Mouse (Mus musculus) forebrain, embryonic 13.5 days (tissue): ENCODE results near the gene Ly6g5b. TPM values are rescaled to one million over a fixed set of nuclear protein-coding genes. Genes with fewer than 3 reads are reported as not detected.

ENCODE experiments used
- ATAC-seq: fragments of 200-750 bp; cut with Nextera tagmentation; 2 replicates; pipeline ENCODE4 v1.8.0; 2017
- H3K27ac ChIP-seq: fragments of 300-500 bp; sonication (generic); 2 replicates; pipeline ENCODE4 v1.5.1; 2015; ENCODE audit warnings: inconsistent platforms, mild to moderate bottlenecking, moderate library complexity
- H3K27me3 ChIP-seq: fragments of 300-500 bp; sonication (generic); 2 replicates; pipeline ENCODE4 v1.6.1; 2015; ENCODE audit warnings: mild to moderate bottlenecking, inconsistent platforms
- H3K36me3 ChIP-seq: fragments of 300-500 bp; sonication (generic); 2 replicates; pipeline ENCODE4 v1.6.1; 2015; ENCODE audit warnings: mild to moderate bottlenecking, inconsistent platforms; ENCODE audit not compliant: poor library complexity, severe bottlenecking
- H3K4me1 ChIP-seq: fragments of 300-500 bp; sonication (generic); 2 replicates; pipeline ENCODE4 v1.6.1; 2015; ENCODE audit warnings: inconsistent platforms
- H3K4me2 ChIP-seq: fragments of 300-500 bp; sonication (generic); 2 replicates; pipeline ENCODE4 v1.6.1; 2015; ENCODE audit warnings: inconsistent platforms, mild to moderate bottlenecking, moderate library complexity
- H3K4me3 ChIP-seq: fragments of 300-500 bp; sonication (generic); 2 replicates; pipeline ENCODE4 v1.5.1; 2015; ENCODE audit warnings: mild to moderate bottlenecking, inconsistent platforms
- H3K9ac ChIP-seq: fragments of 300-500 bp; sonication (generic); 2 replicates; pipeline ENCODE4 v1.6.1; 2015; ENCODE audit warnings: mild to moderate bottlenecking, inconsistent platforms
- H3K9me3 ChIP-seq: fragments of 300-500 bp; sonication (generic); replicated peaks from 2 replicates; pipeline ENCODE4 v1.6.1; 2016; ENCODE audit warnings: inconsistent platforms
- WGBS: fragments of 180-500 bp; shearing (Covaris S2); methylation state at CpG from one replicate; pipeline ENCODE4 v1.1.7; 2015; 5-methylcytosine and 5-hydroxymethylcytosine counted together
- polyA plus RNA-seq: library from polyadenylated mRNA; unstranded; fragments of >200 nt; fragmentation: Nextera tagmentation; extraction: Ambion mirVana; gene quantifications from 2 replicates; pipeline ENCODE4 v1.2.1, GENCODE M21; 2015

The Ly6g5b gene
- polyA plus RNA-seq, 1 experiment from 2014 or later = 1.3 TPM

DNA sequence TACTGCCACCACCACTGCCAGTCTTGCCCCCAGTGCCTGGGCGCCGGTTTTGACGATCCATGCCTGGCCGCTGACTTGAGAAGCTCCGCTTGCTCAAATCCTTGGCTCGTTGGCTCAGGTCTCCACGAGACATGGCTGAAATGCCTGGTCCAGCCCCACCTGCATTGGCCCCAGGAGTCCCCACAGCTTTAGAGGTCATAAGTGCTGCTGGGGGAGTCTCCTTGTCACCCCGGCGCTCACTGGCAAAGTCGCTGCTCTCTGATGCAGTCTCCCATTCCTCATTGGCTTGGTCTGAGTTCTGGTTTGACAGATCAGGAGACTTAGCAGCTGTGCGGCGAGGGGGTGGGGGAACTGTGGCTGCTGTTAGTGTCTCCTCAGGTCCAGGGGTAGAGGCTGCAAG is 40.2 kb upstream of the Ly6g5b start:
- Histone ChIP-seq H3K4me3 (no peak overlapping the region), H3K27me3 (no peaks in the 10 kb centered on the region), H3K4me1 (no peaks in the 10 kb centered on the region), H3K9me3 (no peaks in the 10 kb centered on the region), H3K4me2 (no peak overlapping the region), H3K36me3 (peaks cover 98% of the 10 kb centered on the region), H3K27ac (no peak overlapping the region), H3K9ac (no peak overlapping the region)
- 90% methylated on average over 12 of the region's 12 CpGs for WGBS
- ATAC-seq = no peak

DNA sequence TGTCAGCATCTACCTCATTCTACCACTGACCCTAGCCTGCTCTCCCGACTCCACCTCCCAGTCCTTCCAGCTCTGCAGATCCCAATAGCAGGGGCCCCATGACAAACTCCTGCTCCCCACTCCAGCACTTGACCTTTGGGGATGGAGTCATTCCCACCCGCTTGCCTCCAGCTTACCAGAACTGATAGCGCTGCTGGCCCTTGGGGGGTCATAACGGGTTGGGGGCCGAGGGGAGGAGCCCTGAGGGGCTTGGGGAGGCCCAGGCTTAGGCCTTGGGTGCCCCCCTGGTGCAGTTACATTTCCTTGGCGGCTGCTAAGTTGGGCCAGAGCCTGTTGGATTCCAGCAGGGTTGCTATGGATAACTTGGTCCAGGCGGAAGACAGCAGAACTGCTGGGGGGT is 39.4 kb upstream of the Ly6g5b start:
- no peak overlapping the region for H3K4me2 ChIP-seq
- H3K4me1 ChIP-seq = no peaks in the 10 kb centered on the region
- no peaks in the 10 kb centered on the region for H3K27me3 ChIP-seq
- no peaks in the 10 kb centered on the region for H3K9me3 ChIP-seq
- no peak overlapping the region for H3K27ac ChIP-seq
- no peak overlapping the region for H3K9ac ChIP-seq
- H3K36me3 ChIP-seq = peaks cover 98% of the 10 kb centered on the region
- 77% methylated on average over 7 of the region's 7 CpGs for WGBS
- no peak overlapping the region for H3K4me3 ChIP-seq
- ATAC-seq = no peak

DNA sequence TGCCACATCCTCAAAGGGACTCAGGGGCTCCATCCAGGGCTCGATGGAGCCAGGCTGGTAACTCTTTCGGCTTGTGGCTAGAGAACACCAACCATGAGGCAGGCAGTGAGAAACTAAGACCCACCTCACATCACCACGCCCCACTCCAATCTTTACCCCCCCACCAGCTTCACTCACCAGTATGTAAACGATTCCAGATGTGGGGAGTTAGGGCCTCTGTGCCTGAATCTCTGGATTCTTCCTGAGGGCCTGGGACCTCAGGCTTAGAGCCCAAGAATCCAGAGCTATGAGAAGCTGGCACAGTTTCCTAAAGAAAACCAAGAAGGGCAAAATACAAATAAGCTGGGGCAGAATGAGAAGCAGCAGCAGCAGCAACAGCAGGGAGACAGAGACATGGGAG is 38.7 kb upstream of the Ly6g5b start:
- H3K36me3 ChIP-seq = peaks cover 98% of the 10 kb centered on the region
- no peaks in the 10 kb centered on the region for H3K9me3 ChIP-seq
- no peaks in the 10 kb centered on the region for H3K27me3 ChIP-seq
- no peak for ATAC-seq
- no peaks in the 10 kb centered on the region for H3K4me1 ChIP-seq
- 89% methylated on average over 4 of the region's 4 CpGs for WGBS
- H3K4me3 ChIP-seq = no peak overlapping the region
- H3K4me2 ChIP-seq = no peak overlapping the region
- H3K9ac ChIP-seq = no peak overlapping the region
- H3K27ac ChIP-seq = no peak overlapping the region

DNA sequence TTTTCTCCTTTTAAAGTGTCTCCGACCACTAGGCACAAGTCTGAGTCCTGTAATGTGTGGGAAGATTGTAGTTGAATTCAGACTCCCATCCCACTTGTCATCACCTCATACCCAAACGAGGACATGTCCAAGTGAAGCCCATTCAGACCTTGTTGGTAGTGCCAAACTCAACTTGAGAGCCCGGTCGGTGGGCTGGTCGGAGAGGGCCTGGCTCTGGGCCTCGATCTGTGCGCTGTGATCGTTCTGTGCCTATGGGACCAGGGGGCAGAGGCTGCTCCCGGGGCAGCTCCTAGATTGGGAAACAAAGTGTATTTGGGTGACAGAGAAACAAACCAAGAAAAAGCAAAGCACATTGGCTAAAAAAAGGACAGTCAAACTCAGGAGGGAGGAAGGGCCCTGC is 37.8 kb upstream of the Ly6g5b start:
- Histone ChIP-seq H3K36me3 (peaks cover 98% of the 10 kb centered on the region), H3K9me3 (no peaks in the 10 kb centered on the region), H3K4me1 (no peaks in the 10 kb centered on the region), H3K4me2 (no peak overlapping the region), H3K4me3 (no peak overlapping the region), H3K27ac (no peak overlapping the region), H3K9ac (no peak overlapping the region), H3K27me3 (no peaks in the 10 kb centered on the region)
- WGBS = 89% methylated on average over 9 of the region's 9 CpGs
- no peak for ATAC-seq

DNA sequence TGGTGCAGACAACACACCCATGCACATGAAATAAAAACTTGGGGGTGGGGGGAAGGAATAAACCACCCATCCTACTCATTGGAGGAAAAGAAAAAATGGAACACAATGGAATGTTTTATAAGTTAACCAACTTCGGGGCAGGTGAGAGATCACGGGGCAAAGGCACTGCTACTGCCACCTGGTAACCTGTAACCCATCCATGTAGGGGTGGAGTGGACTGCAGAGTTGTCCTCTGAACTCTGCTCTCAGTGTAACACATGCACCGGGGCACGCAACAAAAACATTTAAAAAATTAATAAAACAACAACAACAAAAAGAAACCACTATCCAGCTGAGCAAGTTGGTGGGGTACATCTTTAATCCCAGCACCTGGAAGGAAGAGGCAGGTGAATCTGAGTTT is 36.9 kb upstream of the Ly6g5b start:
- Histone ChIP-seq H3K27ac (no peak overlapping the region), H3K9me3 (no peaks in the 10 kb centered on the region), H3K4me3 (no peak overlapping the region), H3K36me3 (peaks cover 98% of the 10 kb centered on the region), H3K9ac (no peak overlapping the region), H3K4me2 (no peak overlapping the region), H3K4me1 (no peaks in the 10 kb centered on the region), H3K27me3 (no peaks in the 10 kb centered on the region)
- ATAC-seq = no peak
- 95% methylated on average over 4 of the region's 4 CpGs for WGBS

DNA sequence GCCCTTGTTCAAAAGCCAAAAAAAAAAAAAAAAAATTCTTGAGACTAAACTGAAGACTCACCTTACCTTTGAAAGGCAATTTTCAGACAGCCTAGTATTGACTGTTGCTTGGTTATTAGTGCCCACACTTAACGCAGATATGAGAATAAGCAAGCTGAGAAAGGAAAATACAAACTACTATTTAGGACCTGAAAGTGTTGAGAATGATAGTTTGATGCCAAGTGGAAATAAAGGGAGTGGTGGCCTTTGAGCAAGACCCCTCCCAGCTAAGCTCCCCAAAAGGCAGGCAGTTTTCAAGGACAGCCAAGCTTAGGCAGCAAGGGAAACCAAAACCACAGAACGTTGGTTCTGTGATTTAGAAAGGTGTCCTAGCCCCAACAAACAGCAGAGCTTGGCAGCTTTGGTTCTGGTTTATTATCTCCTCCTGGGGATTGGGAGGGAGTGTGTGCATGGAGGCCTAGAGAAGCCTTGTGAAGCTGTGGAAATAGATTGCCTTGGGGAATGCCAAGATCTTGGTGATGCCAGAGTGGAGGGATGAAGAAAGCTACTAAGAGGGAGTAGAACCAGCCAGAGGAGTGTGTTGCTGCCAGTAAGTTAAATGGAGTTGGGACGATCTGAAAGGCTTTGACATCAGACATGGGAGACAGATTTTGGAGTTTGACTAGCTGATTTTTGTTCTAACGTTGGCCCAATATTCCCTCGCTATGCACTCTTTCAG is 32.9 kb upstream of the Ly6g5b start:
- Histone ChIP-seq H3K4me1 (no peaks in the 10 kb centered on the region), H3K27ac (no peak overlapping the region), H3K4me2 (no peak overlapping the region), H3K4me3 (no peak overlapping the region), H3K36me3 (peaks cover 98% of the 10 kb centered on the region), H3K27me3 (no peaks in the 10 kb centered on the region), H3K9ac (no peak overlapping the region), H3K9me3 (no peaks in the 10 kb centered on the region)
- no peak for ATAC-seq
- 75% methylated on average over 5 of the region's 5 CpGs for WGBS

DNA sequence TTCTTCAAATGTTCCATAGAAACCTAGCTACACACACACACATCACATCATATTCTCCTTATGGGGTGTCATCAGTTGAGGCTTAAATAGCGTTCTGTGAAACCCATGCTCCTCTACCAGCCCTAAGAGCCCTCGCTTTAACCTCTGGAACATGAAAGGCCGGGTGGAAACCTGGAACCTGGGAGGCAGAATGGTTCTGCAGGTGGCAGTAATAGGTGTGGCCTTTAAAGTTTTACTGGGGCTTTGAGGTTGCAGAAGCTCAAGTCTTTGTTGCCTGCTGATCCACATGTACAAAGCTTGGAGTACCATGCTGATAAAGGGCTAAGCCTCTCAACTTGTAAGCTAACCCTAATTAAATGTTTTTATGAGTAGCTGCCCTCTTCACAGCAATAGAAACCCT is 32.1 kb upstream of the Ly6g5b start:
- WGBS = 67% methylated on average over 3 of the region's 3 CpGs
- H3K4me2 ChIP-seq = no peak overlapping the region
- H3K27me3 ChIP-seq = no peaks in the 10 kb centered on the region
- H3K9me3 ChIP-seq = no peaks in the 10 kb centered on the region
- H3K27ac ChIP-seq = no peak overlapping the region; the same call in 1 of the 2 replicates
- peaks cover 98% of the 10 kb centered on the region for H3K36me3 ChIP-seq
- H3K9ac ChIP-seq = no peak overlapping the region
- no peak for ATAC-seq
- H3K4me1 ChIP-seq = no peaks in the 10 kb centered on the region
- no peak overlapping the region for H3K4me3 ChIP-seq

DNA sequence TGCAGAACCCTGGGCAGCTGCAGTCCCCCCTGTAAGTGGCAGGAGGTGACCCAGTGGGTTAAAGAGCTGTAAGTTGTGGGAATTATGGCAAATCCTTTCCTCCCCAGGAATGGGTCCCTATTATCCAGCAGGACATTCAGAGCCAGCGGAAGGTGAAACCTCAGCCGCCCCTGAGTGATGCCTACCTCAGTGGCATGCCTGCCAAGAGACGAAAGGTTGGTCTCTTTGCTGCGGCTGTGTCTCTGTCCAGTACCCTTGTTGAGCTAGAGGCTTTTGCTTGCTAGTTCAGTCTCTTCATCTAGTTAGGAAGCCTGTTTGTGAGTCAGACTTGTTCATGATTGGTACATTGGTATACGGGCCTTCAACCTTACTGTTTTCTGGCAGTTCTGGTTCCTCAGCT is 30.9 kb upstream of the Ly6g5b start:
- H3K4me3 ChIP-seq = no peak overlapping the region
- H3K4me1 ChIP-seq = no peaks in the 10 kb centered on the region
- H3K9me3 ChIP-seq = no peaks in the 10 kb centered on the region
- H3K27ac ChIP-seq = no peak overlapping the region
- ATAC-seq = no peak
- WGBS = 88% methylated on average over 5 of the region's 5 CpGs
- no peak overlapping the region for H3K9ac ChIP-seq
- H3K4me2 ChIP-seq = no peak overlapping the region
- H3K36me3 ChIP-seq = peaks cover 98% of the 10 kb centered on the region
- no peaks in the 10 kb centered on the region for H3K27me3 ChIP-seq

DNA sequence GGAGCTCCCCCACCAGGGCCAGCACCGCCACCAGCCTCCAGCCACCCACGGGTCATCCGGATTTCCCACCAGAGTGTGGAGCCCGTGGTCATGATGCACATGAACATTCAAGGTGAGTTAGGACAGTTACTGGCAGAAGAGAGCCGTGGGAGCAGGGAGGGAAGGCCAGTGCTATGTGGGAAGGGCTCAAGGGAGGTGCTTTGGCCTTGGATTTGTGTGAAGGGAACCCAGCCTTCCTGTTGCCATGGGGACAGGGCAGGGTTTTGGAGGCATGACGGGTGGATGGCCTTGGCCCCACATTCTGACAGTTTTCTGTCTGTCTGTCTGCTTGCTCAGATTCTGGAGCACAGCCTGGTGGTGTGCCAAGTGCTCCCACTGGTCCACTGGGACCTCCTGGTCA is 26.7 kb upstream of the Ly6g5b start:
- 92% methylated on average over 6 of the region's 6 CpGs for WGBS
- H3K4me1 ChIP-seq = peaks cover 20% of the 10 kb centered on the region
- no peaks in the 10 kb centered on the region for H3K9me3 ChIP-seq
- peaks cover 91% of the 10 kb centered on the region for H3K36me3 ChIP-seq
- no peaks in the 10 kb centered on the region for H3K27me3 ChIP-seq
- no peak for ATAC-seq
- H3K4me2 ChIP-seq = no peak overlapping the region
- H3K9ac ChIP-seq = no peak overlapping the region
- no peak overlapping the region for H3K4me3 ChIP-seq
- no peak overlapping the region for H3K27ac ChIP-seq

DNA sequence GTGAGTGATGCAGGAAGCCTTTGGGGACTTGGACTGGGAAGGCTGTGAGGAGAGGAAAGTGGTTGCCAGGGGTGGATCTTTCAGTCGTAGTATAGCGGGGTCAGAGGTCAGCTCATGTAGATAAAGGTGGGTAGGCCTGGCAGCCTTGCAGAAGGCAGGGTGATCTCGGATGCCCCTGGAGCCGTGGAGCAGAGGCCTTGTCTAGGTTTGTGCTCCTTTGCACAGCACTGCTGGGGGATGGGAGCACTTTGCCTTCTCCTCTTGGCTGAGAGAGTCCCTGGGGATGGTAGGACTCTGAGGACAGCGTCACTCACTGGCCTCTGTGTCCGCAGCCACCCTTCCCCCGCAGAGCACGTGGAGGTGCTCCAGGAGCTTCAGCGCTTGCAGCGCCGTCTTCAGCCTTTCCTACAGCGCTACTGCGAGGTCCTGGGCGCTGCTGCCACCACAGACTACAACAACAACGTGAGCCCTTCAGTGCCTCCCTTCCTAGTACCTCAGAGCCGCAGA is 25.3 kb upstream of the Ly6g5b start:
- H3K4me2 ChIP-seq = no peak overlapping the region
- no peak overlapping the region for H3K27ac ChIP-seq
- no peak overlapping the region for H3K4me3 ChIP-seq
- H3K36me3 ChIP-seq = peaks cover 77% of the 10 kb centered on the region
- H3K4me1 ChIP-seq = peaks cover 28% of the 10 kb centered on the region
- ATAC-seq = no peak
- no peaks in the 10 kb centered on the region for H3K9me3 ChIP-seq
- 84% methylated on average over 16 of the region's 16 CpGs for WGBS
- no peak overlapping the region for H3K9ac ChIP-seq
- no peaks in the 10 kb centered on the region for H3K27me3 ChIP-seq

DNA sequence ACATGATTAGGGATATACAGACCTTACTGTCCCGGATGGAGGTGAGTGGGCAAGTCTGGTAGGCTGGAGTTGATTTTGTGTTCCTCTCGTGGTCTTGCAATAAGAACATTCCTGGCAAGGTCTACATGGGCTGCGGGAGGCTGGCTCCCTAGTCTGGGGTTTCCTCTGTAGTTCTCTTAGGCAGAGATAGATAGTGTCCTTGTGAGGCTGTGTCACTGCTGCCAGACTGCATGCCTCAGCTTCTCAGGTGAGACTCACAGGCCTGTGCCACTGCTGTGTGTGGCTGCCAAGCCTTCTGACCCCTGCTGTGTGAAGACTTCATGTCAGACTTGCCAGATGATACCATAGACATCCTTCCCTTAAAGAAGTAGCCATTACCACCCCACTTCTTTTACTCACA is 24.0 kb upstream of the Ly6g5b start:
- WGBS = 96% methylated on average over 3 of the region's 3 CpGs
- Histone ChIP-seq H3K9me3 (no peaks in the 10 kb centered on the region), H3K27me3 (no peaks in the 10 kb centered on the region), H3K4me1 (peaks cover 28% of the 10 kb centered on the region), H3K4me2 (no peak overlapping the region), H3K9ac (no peak overlapping the region), H3K36me3 (peaks cover 64% of the 10 kb centered on the region), H3K27ac (no peak overlapping the region), H3K4me3 (no peak overlapping the region)
- ATAC-seq = no peak

DNA sequence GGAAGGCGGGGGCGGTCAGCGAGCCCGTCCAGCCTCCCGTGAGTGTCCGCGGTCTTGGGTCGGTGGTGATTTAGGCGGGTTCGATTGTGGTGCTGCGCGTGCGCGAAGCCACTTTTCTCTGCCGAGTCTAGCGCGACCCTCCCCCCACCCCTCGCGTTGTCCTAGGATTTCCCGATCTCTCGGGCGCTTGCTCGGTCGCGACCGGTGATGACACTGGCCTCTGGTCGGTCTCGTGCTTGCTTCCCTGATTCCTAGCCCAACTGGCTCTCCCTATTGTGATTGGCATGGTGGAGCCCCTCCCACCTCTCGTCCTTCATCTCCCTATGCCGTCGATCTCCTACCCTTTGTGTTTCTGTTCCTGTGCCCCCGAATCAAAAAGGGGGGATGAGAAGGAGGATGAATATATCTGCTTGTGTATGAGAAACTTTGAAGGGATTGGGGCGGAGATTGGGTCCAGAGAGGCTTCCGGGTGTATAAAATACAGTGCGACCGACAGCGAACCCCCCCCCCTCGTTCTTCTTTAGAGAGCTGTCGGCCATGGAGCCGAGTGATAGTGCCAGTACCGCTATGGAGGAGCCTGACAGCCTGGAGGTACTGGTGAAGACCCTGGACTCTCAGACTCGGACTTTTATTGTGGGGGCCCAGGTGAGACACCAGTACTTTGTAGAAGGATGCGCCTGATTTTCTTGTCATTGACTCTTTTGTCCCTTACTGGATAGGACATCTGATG is 20.5 kb upstream of the Ly6g5b start:
- under 1% methylated on average over 43 of the region's 43 CpGs for WGBS
- no peaks in the 10 kb centered on the region for H3K9me3 ChIP-seq
- H3K27ac ChIP-seq = peak overlapping the region; percentile 95
- ATAC-seq = peak; percentile 71
- H3K36me3 ChIP-seq = peaks cover 29% of the 10 kb centered on the region
- H3K4me3 ChIP-seq = peak overlapping the region; percentile 79
- peak overlapping the region; percentile 87 for H3K9ac ChIP-seq
- H3K27me3 ChIP-seq = no peaks in the 10 kb centered on the region
- H3K4me2 ChIP-seq = peak overlapping the region; percentile 82
- peaks cover 28% of the 10 kb centered on the region for H3K4me1 ChIP-seq
